Comparison of ENCODE assay signal across 11 mouse cellular contexts in the genomic region with DNA sequence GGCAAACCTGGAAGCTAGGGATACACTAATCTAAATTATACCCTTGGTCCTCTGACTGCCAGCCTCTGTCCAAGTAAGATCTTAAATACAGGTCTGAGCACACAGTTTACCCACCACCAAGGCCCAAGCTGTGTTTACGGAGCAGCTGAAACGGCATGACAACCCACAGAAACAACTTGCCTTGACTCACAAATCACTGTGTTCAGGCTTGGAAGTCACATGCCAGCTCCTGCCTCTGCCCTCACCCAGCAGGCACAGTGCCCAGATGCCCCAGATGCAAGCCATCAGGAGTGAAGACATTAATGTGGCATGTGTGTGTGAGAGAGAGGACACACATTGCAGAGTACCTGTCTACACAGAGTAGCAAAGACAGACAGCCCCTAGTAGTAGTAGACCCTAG.
DNase-seq lines count a peak whose midpoint lies in the region.
"Had no signal": no experiment of that assay in that cellular context is flagged by ENCODE, and none has a peak within 500 bp of the region (broad histone marks: within the 10 kb centered on the region; RNA-seq: fewer than 3 reads in every experiment).

No protein-coding gene starts in this region.

- peak; percentile 45 to 46 for DNase-seq in cerebellum, postnatal 10 days
- DNase-seq in cerebellum, postnatal 36 days, result no peak
- peak; percentile 17 for DNase-seq in left cerebral cortex, postnatal 4 days
- no peak for DNase-seq in left cerebral cortex, postnatal 25 days (ENCODE audit: low spot score in 2 of 2)
- peak; percentile 47 for DNase-seq in MN1 (ENCODE audit: low spot score)
- DNase-seq in adrenal gland, postnatal 36 days, result peak; percentile 65 to 71
- DNase-seq in kidney, postnatal 4 days, result no peak
- no peak for DNase-seq in ovary, postnatal 14 days (ENCODE audit: low spot score)
- DNase-seq: cerebellum, adult 9-10 months; kidney, adult 11 months; liver, postnatal 0 days had no signal

- intact Hi-C loops in left cerebral cortex, postnatal 4 days (cut with DNase I), result no loop called here
- intact Hi-C loops in left cerebral cortex, postnatal 25 days (cut with DNase I), result no loop called here

Comparison
In these comparisons a context has a peak if more than half of its experiments do, and no peak if none do; other contexts are left out.
1. DNase-seq: peak in cerebellum, postnatal 10 days (2 of 2), left cerebral cortex, postnatal 4 days (single experiment), MN1 (single experiment) and adrenal gland, postnatal 36 days (2 of 2); none in cerebellum, postnatal 36 days (0 of 2), left cerebral cortex, postnatal 25 days (0 of 2), kidney, postnatal 4 days (0 of 2) and ovary, postnatal 14 days (single experiment).